Mouse (Mus musculus): ENCODE measurements around the gene Setdb1. TPM values are rescaled to one million over a fixed set of nuclear protein-coding genes. Genes with fewer than 3 reads are reported as not detected.
"Not testable (repeated sequence)": the region's sequence is repeated elsewhere in the genome, so short reads cannot be mapped to it uniquely, and the experiment has no call there.

Setdb1 gene
- 60.7 and 60.8 TPM in 2 replicates for polyA plus RNA-seq (2012; rRNA removed)

DNA sequence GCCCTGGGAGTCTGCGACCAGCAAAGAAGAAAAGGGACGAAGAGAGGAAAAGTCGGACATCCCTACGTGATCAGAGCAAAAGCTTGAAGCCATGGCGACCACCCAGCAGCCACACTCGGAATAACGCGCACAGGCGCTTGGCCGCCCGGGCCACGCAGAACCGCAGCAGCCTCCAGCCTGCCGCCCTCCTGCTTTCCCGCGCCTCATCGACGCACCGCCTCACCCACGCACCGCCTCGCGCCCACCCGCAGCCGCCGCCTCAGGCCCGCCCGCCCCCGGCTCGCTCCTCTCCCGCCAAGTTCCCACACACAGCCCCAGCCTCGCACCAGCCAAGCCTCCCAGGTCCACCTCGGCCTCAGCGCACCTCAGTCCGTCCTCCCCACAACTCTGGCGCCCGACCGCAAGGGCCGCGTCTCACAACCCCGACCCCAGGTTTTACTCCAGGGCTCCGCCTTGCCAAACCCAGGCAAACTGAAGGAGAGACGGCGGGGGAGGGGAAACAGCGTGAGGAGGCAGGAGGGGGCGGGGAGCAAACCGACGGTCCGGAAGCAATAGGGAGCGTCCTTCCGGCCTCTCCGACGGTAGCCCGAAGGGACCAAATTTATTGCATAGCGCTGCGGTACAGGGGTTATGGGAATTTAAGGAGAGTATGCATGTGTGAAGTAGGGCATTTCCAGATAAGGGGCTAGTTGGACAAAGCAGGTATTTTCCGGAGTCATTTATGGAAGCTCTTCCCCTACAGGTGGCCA, at the start of gene Setdb1:
Gene Setdb1, minus strand, starts transcription at position 502 of the 749 bp plus-strand sequence.
- peak; percentile 98 for DNase-seq (ENCODE audit: low read depth)

DNA sequence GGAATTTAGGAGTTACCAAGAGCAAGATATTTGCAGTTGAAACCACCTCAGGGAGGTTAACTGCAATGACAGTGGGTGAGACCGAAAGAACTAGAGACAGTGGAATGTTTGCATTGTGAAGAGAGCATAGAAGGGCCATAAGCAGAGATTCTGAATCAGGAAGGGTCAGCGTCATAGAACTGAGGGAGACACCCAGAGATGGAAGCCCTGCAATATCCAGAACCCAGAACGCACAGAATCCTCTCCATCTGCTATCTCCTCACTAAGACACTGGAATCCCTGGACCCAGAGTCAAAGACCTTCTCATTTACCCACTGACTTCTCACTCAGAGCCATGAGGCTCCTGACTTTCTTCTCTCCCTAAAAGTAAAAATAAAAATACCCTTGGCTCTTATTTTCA, 45.7 kb upstream of the Setdb1 start, which contains the start of gene 4930558C23Rik:
Gene 4930558C23Rik, minus strand, starts transcription at position 101 of the 400 bp plus-strand sequence.
- TF ChIP-seq CTCF (IDR thresholded peaks at IDR 0.05; ENCODE audit: borderline replicate concordance, extremely low read depth, insufficient read depth, insufficient read length) (no peak), POLR2A (IDR thresholded peaks at IDR 0.05; ENCODE audit: borderline replicate concordance, extremely low read depth, insufficient read depth, insufficient read length, poor library complexity, severe bottlenecking) (no peak)
- no peak for DNase-seq (ENCODE audit: low read depth)

DNA sequence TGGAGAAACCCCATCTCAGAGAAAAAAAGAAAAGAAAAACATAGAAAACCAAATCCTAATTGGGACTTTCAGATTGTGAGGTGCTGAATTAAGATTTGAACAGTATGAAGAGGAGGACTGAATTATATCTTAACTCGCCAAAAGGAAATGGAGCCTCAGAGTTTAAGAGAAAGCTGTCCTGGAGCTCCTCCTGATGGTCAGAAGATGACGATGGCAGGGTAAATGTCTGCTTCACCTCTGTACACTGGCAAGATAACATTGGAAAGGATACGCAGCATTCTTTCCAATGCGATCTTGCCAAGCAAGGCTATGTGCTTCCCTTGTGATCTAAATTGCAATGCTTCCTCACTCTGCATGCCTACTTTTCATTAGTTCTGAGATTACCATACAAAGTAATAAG, 37.4 kb upstream of the Setdb1 start:
- DNase-seq (ENCODE audit: low read depth) = peak; percentile 1
- TF ChIP-seq CTCF (IDR thresholded peaks at IDR 0.05; ENCODE audit: borderline replicate concordance, extremely low read depth, insufficient read depth, insufficient read length) (no peak), POLR2A (IDR thresholded peaks at IDR 0.05; ENCODE audit: borderline replicate concordance, extremely low read depth, insufficient read depth, insufficient read length, poor library complexity, severe bottlenecking) (no peak)

DNA sequence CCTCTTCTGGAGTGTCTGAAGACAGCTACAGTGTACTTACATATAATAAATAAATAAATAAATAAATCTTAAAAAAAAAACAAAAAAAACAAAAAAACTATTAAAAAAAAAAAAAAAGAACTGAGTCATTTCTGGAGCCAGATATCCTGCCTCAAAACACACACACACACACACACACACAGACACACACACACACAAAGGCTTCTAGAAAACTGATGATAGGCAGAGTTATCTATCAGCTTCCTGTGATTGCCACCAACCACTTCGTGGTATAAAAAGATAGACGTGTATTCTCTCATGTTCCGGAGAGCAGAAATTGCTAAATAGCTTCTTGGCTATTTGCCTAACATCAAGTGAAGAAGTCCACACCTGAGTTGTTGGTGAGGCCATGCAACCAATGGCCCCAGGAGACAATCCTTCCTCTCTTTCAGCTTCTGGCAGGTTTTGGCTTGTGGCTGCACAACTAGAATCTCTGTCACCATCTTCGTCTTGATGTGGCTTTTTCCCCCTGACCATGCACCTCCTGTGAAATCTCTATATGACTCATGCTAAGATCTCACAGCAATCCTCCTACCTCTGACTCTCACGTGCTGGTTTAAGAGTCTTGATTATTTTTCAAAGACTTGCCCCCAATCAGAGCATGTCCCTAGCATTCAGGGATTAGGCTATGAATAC, 28.5 kb upstream of the Setdb1 start:
- no peak for DNase-seq (ENCODE audit: low read depth)
- TF ChIP-seq CTCF (IDR thresholded peaks at IDR 0.05; ENCODE audit: borderline replicate concordance, extremely low read depth, insufficient read depth, insufficient read length) (no peak), POLR2A (IDR thresholded peaks at IDR 0.05; ENCODE audit: borderline replicate concordance, extremely low read depth, insufficient read depth, insufficient read length, poor library complexity, severe bottlenecking) (no peak)

DNA sequence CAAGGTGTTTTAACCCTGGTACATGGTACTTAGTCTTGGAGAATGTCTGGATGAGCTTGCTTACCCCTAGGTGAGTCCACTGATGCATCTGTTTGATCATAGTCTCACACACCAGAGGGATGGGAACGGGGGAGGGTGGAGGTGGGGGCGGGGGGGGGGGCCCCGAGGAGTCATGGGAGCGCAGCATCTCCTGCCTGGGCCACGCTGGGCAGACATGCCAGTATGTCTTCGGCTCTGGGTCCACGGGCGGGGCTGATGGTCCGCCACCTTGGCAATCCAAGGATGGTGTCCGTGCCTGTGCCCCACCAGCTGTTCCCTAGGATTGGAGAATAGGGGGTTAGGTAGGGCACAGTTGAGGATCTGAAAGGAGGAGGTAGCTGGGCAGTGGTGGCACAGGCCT, 16.2 kb upstream of the Setdb1 start:
- TF ChIP-seq CTCF (IDR thresholded peaks at IDR 0.05; ENCODE audit: borderline replicate concordance, extremely low read depth, insufficient read depth, insufficient read length) = no peak
- no peak for TF ChIP-seq POLR2A (IDR thresholded peaks at IDR 0.05; ENCODE audit: borderline replicate concordance, extremely low read depth, insufficient read depth, insufficient read length, poor library complexity, severe bottlenecking)
- DNase-seq (ENCODE audit: low read depth) = no peak

DNA sequence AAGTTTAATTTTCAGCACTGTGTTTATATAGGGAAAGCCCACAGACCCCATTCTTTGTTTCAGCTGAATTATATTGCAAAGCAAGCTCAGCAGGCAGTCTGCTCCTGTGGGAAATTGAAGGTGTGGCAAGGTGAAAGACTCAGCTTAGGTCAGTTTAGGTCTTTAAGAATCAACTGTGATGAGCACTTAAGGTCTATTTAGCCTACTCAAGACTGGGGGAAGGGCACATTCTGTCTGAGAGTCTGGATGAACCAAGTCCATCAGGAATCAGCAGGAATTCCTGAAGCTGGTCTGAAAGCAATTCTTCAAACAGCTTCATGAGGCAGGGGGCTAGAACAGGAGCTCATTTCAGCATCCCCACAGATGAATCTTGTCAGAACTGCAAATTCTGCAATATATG, 13.1 kb upstream of the Setdb1 start:
- TF ChIP-seq POLR2A (IDR thresholded peaks at IDR 0.05; ENCODE audit: borderline replicate concordance, extremely low read depth, insufficient read depth, insufficient read length, poor library complexity, severe bottlenecking) (no peak), CTCF (IDR thresholded peaks at IDR 0.05; ENCODE audit: borderline replicate concordance, extremely low read depth, insufficient read depth, insufficient read length) (no peak)

DNA sequence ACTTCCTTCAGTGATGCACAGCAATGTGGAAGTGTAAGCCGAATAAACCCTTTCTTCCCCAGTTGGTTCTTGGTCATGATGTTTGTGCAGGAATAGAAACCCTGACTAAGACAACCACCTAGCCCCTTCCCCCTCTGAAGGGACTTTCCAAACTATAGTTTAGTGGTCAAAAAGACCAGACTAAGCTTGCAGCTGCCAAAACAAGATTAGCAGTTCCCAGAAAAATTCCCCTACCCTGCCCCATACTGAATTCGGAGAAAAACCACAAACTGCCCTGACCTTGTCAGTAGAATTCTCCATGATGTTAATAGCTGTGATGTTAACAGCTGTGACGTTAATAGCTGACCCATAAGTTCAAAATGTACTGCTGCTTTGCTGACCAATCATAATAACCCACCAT, 3.3 kb upstream of the Setdb1 start:
- DNase-seq (ENCODE audit: low read depth) = not testable (repeated sequence)

More for the DNA sequence above, 13.1 kb upstream of the Setdb1 start:
- no peak for DNase-seq (ENCODE audit: low read depth)

DNA sequence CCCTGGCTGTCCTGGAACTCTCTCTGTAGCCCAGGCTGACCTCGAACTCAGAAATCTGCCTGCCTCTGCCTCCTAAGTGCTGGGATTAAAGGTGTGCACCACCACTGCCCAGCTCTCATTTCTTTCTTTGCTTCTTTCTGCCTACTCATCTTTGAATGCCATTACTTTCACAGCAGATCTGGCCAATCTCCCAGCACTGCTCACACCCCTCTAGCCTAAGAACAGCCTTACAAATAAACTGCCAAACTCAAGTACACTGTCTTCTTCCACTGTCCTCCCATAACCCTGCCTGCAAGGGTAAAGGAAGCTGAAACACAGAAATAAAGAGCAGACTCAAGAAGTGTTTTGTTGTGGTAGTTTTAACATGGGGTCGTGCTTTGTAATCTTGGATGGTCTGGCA, 744 bp upstream of the Setdb1 start:
- DNase-seq (ENCODE audit: low read depth) = no peak
- TF ChIP-seq CTCF (IDR thresholded peaks at IDR 0.05; ENCODE audit: borderline replicate concordance, extremely low read depth, insufficient read depth, insufficient read length) (no peak), POLR2A (IDR thresholded peaks at IDR 0.05; ENCODE audit: borderline replicate concordance, extremely low read depth, insufficient read depth, insufficient read length, poor library complexity, severe bottlenecking) (no peak)

DNA sequence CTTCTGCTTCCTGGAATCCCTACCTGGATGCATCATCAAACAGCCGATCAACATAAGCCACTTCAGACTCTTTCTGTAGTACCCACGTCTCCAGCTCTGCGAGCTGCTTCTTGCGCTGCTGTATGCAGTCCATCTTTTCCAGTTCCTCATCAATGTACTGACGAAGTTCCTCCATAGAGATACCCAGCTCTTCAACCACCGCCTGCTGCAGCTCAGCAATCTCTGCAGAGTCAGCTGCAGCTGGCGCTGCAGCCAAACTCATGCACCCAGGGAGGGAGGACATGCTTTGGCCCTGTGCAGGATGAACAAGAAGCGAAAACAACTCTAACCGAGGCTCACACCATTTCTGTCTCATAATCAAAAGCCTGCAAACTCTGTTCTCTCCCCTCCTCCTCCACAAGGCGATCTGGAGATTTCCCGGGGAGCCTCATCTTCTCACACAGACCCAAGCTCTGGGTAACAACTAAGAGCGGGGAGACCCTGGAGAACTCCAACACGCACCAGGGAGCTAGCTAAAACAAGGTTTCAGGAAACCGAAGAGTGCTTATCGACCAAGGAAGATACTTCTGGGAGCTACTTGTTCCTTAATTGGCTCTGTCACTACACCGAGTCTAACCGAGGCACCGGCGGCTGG, 974 bp downstream of the Setdb1 start:
- not testable (repeated sequence) for DNase-seq (ENCODE audit: low read depth)

DNA sequence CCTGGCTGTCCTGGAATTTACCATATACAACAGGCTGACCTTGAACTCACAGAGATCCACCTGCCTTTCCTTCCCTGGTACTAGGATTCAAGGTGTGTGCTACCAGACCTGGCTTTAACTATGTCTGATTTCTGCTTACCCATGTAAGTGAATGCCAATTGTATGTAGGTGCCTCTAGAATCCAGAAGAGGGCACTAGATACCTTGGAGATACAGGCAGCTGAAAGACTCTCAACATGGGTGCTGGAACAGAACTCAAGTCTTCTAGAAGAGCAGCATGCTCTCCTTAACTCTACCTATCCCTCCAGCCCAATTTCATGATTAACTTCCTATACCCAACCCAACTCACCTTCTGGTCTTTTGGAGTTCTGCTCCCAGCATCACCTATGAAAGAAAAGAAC, 7.5 kb downstream of the Setdb1 start:
- TF ChIP-seq POLR2A (IDR thresholded peaks at IDR 0.05; ENCODE audit: borderline replicate concordance, extremely low read depth, insufficient read depth, insufficient read length, poor library complexity, severe bottlenecking) = no peak
- peak; percentile 35; the same call in 1 of the 2 replicates for TF ChIP-seq CTCF (IDR thresholded peaks at IDR 0.05; ENCODE audit: borderline replicate concordance, extremely low read depth, insufficient read depth, insufficient read length)
- peak; percentile 65 for DNase-seq (ENCODE audit: low read depth)

DNA sequence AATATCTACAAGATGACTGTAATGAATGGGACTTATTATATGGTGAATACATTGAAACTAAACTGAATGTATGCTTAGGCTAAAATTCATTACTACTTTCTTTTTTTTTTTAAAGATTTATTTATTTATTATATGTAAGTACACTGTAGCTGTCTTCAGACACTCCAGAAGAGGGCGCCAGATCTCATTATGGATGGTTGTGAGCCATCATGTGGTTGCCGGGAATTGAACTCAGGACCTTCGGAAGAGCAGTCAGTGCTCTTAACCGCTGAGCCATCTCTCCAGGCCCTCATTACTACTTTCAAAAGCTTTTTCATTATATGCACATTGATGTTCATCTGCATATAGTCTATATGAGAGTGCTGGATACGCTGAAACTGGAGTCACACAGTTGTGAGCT, 8.7 kb downstream of the Setdb1 start:
- DNase-seq (ENCODE audit: low read depth) = not testable (repeated sequence)

DNA sequence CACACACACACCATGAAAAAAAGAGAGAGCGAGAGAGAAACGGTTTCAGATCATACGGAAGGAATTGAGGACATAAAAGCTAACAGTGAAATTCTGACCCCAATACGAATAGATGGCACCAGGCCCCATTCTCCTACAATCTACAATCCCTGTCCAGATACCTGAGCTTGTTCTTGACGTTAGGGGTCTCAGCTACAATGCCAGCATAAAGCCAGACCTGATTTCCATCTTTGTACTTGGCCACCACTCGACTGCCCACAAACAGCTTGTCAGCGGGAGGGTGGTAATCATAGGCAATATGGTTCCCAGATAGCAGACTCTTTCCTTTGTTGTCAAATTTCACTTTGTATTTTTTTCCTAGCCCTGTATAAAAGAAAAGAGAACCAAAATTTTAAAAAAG, 10.5 kb downstream of the Setdb1 start:
- no peak for TF ChIP-seq POLR2A (IDR thresholded peaks at IDR 0.05; ENCODE audit: borderline replicate concordance, extremely low read depth, insufficient read depth, insufficient read length, poor library complexity, severe bottlenecking)
- TF ChIP-seq CTCF (IDR thresholded peaks at IDR 0.05; ENCODE audit: borderline replicate concordance, extremely low read depth, insufficient read depth, insufficient read length) = no peak
- DNase-seq (ENCODE audit: low read depth) = no peak

DNA sequence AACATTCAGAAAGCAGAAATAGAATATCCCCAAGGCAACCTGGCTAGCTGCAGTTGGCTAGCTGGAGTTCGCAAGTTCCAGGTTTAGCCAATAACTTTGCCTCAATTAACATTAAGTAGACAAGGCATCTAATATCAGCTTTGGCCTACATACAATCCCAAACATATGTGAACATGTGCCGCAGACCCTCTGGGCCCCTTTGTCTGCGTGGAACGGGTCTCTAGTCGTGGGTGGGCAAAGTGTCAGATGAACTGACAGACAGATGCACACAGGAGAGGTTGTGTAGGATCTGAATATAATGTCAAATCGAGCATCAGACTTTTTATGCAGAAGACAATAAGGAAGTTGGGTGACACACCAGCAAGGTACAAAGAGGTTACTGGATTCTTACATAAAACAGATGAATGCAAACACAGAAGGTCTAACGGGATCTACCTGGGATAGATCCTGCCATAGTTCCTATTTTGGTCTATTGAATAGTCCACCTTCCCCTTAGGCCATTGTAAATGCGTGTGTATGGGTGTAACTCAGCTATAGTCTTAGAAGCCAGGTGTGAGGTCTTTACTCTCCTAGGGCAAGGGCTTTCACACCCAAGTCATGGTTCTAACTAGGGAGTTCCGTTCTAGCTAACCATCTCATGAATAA, 13.5 kb downstream of the Setdb1 start:
- DNase-seq (ENCODE audit: low read depth) = not testable (repeated sequence)

Measured in brain, embryonic 14.5 days (tissue).